ENCODE assay signal across 22 mouse cellular contexts in the genomic region with DNA sequence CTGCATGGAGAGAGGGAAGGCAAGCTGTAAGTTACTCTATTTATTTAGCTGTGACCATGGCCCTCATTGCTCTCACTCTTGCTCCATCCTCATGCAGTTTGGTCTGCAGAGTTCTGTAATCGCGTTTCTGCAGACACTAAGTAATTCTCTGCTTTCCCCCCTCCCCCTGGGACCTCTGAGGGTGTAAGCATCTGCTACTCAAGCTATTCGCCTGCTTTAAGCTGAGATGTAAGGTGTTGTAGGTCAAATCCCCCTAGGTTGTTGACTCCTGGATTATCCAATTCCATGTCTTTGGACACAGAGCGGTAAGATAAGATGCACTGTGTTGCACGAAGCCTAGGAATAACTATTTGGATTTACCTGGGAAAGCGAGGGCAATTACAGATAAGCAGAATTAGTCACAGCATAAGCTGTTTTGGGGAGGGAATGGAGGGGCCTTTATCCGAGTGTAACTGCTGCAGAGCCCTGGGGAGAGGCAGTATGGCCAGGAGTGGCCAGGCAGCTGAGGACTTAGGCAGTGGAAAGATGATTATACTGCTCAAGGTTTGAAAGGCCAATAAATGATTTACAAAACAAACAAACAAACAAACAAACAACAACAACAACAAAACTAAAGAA.
"Had no signal": no experiment of that assay in that cellular context is flagged by ENCODE, and none has a peak within 500 bp of the region (broad histone marks: within the 10 kb centered on the region; RNA-seq: fewer than 3 reads in every experiment).

No protein-coding gene starts in this region.

- H3K9me3 ChIP-seq: kidney, embryonic 15.5 days; limb, embryonic 12.5 days; limb, embryonic 15.5 days had no signal

- H3K36me3 ChIP-seq: kidney, embryonic 15.5 days; limb, embryonic 12.5 days; limb, embryonic 15.5 days had no signal

- ATAC-seq: intestine, postnatal 0 days; liver, postnatal 0 days; lung, postnatal 0 days had no signal

- H3K4me3 ChIP-seq: kidney, embryonic 15.5 days; left cerebral cortex, adult 2 months; limb, embryonic 12.5 days; limb, embryonic 15.5 days had no signal

- H3K4me1 ChIP-seq: kidney, embryonic 15.5 days; limb, embryonic 12.5 days; limb, embryonic 15.5 days had no signal

- H3K27ac ChIP-seq: kidney, embryonic 15.5 days; left cerebral cortex, adult 2 months; limb, embryonic 12.5 days; limb, embryonic 15.5 days; liver, embryonic 14.5 days; macrophage; stomach, postnatal 0 days had no signal

- H3K4me2 ChIP-seq: kidney, embryonic 15.5 days; limb, embryonic 12.5 days; limb, embryonic 15.5 days; liver, embryonic 11.5 days; lung, embryonic 14.5 days had no signal

- H3K27me3 ChIP-seq: kidney, embryonic 15.5 days; limb, embryonic 12.5 days; limb, embryonic 15.5 days had no signal

- H3K9ac ChIP-seq: kidney, embryonic 15.5 days; limb, embryonic 12.5 days; limb, embryonic 15.5 days; liver, embryonic 14.5 days; liver, postnatal 0 days; lung, embryonic 14.5 days had no signal

- DNase-seq: kidney, adult 2 months; kidney, postnatal 10 days; kidney, postnatal 36 days; layer of hippocampus, postnatal 36 days; left cerebral cortex, postnatal 4 days; liver, postnatal 0 days; lung, embryonic 14.5 days; right cerebral cortex, postnatal 14 days; right cerebral cortex, postnatal 4 days; thymus, adult 2 months; thymus, postnatal 14 days; thymus, postnatal 4 days had no signal
